Comparison of ENCODE assay signal across 8 mouse cellular contexts in the genomic region with DNA sequence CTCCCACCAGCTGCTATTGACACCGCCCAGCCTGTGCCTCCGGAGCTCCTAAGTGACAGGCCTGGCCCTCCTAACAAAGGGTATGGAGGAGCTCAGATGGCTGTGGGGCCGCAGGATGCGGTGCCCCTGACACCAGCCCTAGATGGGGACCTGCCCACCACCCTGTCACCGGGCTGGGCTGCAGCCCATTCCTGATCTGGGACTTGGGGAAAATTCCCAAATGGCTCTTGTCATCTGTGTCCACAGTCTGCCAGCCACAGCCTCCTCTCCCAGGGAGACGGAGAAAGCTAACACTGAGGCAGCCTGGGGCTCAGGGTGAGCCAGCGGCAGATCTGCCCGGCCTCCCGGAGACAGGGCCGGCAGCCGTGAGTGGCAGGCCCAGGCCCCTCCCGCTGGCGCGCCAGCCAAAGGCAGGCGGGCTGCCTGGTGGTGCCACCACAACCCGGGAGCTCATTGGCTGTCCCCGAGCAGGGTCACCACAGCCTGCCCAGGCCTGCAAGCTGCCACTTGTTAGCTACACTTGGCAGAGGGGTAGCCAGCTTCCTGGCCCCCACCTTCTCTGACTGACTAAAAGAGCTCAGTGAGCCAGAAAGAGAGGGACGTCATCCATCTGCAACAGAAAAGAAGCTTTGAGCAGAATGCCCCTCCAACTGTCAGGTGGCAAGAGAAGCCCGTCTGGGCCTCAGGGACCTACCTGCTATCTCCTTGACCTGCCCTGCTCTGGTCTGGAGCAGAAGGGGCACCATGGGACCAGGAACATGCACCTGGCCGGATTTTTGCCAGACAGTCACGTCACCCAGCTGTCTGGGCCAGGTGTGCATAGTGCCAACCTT. TPM values are rescaled to one million over a fixed set of nuclear protein-coding genes. Genes with fewer than 3 reads are reported as not detected.
DNase-seq lines count a peak whose midpoint lies in the region; ATAC-seq lines count a peak whose summit lies in the region.

No protein-coding gene starts in this region.

- peak overlapping the region; percentile 54 for H3K4me2 ChIP-seq in heart, embryonic 16.5 days (ENCODE audit: low read depth, low read length)
- peak overlapping the region; percentile 74 for H3K4me2 ChIP-seq in liver, embryonic 15.5 days
- H3K4me2 ChIP-seq in neural tube, embryonic 11.5 days (ENCODE audit: low read depth), result peak overlapping the region; percentile 28

- no peaks in the 10 kb centered on the region for H3K27me3 ChIP-seq in forebrain, embryonic 10.5 days (ENCODE audit: poor library complexity, severe bottlenecking)
- H3K27me3 ChIP-seq in heart, embryonic 16.5 days (ENCODE audit: control insufficient read depth, insufficient read depth, low read length), result no peaks in the 10 kb centered on the region
- H3K27me3 ChIP-seq in liver, embryonic 15.5 days, result no peaks in the 10 kb centered on the region
- no peaks in the 10 kb centered on the region for H3K27me3 ChIP-seq in neural tube, embryonic 11.5 days (ENCODE audit: control insufficient read depth, insufficient read depth, low read length)

- no peaks in the 10 kb centered on the region for H3K9me3 ChIP-seq in forebrain, embryonic 10.5 days
- H3K9me3 ChIP-seq in heart, embryonic 16.5 days (replicated peaks; ENCODE audit: control insufficient read depth, low read length), result no peaks in the 10 kb centered on the region
- H3K9me3 ChIP-seq in liver, embryonic 15.5 days (replicated peaks), result no peaks in the 10 kb centered on the region
- H3K9me3 ChIP-seq in neural tube, embryonic 11.5 days (ENCODE audit: control insufficient read depth, low read length), result no peaks in the 10 kb centered on the region

- H3K4me3 ChIP-seq in brown adipose tissue, adult 24 weeks (ENCODE audit: insufficient read depth, low read depth, low read length), result 0 out of 2 replicates have a peak overlapping the region, but pooled peaks have one; percentile 2
- H3K4me3 ChIP-seq in forebrain, embryonic 10.5 days, result peak overlapping the region; percentile 28
- peak overlapping the region; percentile 20; the same call in 1 of the 2 replicates for H3K4me3 ChIP-seq in heart, embryonic 16.5 days (ENCODE audit: low read length)
- H3K4me3 ChIP-seq in liver, embryonic 15.5 days (replicated peaks), result peak overlapping the region; percentile 42
- H3K4me3 ChIP-seq in neural tube, embryonic 11.5 days (ENCODE audit: low read depth, low read length), result no peak overlapping the region

- peak overlapping the region; percentile 81 for H3K27ac ChIP-seq in brown adipose tissue, adult 24 weeks (replicated peaks; ENCODE audit: low read depth, low read length)
- H3K27ac ChIP-seq in forebrain, embryonic 10.5 days, result peak overlapping the region; percentile 93
- H3K27ac ChIP-seq in heart, embryonic 16.5 days (ENCODE audit: low read length), result peak overlapping the region; percentile 97
- H3K27ac ChIP-seq in liver, embryonic 15.5 days (replicated peaks), result peak overlapping the region; percentile 96
- H3K27ac ChIP-seq in neural tube, embryonic 11.5 days (ENCODE audit: low read depth, low read length), result peak overlapping the region; percentile 96

- peaks cover 32% of the 10 kb centered on the region for H3K4me1 ChIP-seq in brown adipose tissue, adult 24 weeks (ENCODE audit: control insufficient read depth, insufficient read depth, insufficient read length, low read length)
- peaks cover 91% of the 10 kb centered on the region for H3K4me1 ChIP-seq in forebrain, embryonic 10.5 days
- peaks cover 66% of the 10 kb centered on the region for H3K4me1 ChIP-seq in heart, embryonic 16.5 days (ENCODE audit: control insufficient read depth, insufficient read depth, low read length)
- peaks cover 74% of the 10 kb centered on the region for H3K4me1 ChIP-seq in liver, embryonic 15.5 days (replicated peaks)
- H3K4me1 ChIP-seq in neural tube, embryonic 11.5 days (ENCODE audit: control insufficient read depth, insufficient read depth, low read length), result peaks cover 42% of the 10 kb centered on the region

- peak overlapping the region; percentile 72 for H3K9ac ChIP-seq in heart, embryonic 16.5 days (ENCODE audit: low read length)
- H3K9ac ChIP-seq in liver, embryonic 15.5 days, result peak overlapping the region; percentile 62
- peak overlapping the region; percentile 44 for H3K9ac ChIP-seq in neural tube, embryonic 11.5 days (ENCODE audit: low read length)

- H3K36me3 ChIP-seq in forebrain, embryonic 10.5 days (replicated peaks), result peaks cover 39% of the 10 kb centered on the region
- peaks cover 18% of the 10 kb centered on the region for H3K36me3 ChIP-seq in heart, embryonic 16.5 days (ENCODE audit: control insufficient read depth, insufficient read depth)
- H3K36me3 ChIP-seq in liver, embryonic 15.5 days (replicated peaks), result peaks cover 41% of the 10 kb centered on the region
- peaks cover 5% of the 10 kb centered on the region for H3K36me3 ChIP-seq in neural tube, embryonic 11.5 days (ENCODE audit: control insufficient read depth, insufficient read depth, low read length)

- 7% methylated on average over 21 of the region's 21 CpGs for WGBS in forebrain, embryonic 10.5 days
- WGBS in heart, embryonic 16.5 days, result 11% methylated on average over 21 of the region's 21 CpGs
- 10% methylated on average over 21 of the region's 21 CpGs for WGBS in liver, embryonic 15.5 days (ENCODE audit: insufficient replicate concordance)
- WGBS in neural tube, embryonic 11.5 days, result 8% methylated on average over 21 of the region's 21 CpGs

- ATAC-seq in CD4-positive, CD25-positive, alpha-beta regulatory T cell, adult 4 months, result peak; percentile 78
- peak; percentile 82 for ATAC-seq in heart, embryonic 16.5 days (replicated peaks; ENCODE audit: extremely low read depth, insufficient read depth, low FRiP score)
- peak; percentile 94 for ATAC-seq in liver, embryonic 15.5 days (ENCODE audit: insufficient read depth)
- ATAC-seq in neural tube, embryonic 11.5 days (ENCODE audit: insufficient read depth, low FRiP score, low TSS enrichment), result peak; percentile 93

- peak; percentile 86 for DNase-seq in forebrain, embryonic 10.5 days (ENCODE audit: extremely low spot score, low spot score)
- peak; percentile 92 to 93 for DNase-seq in kidney, postnatal 36 days
- DNase-seq in neural tube, embryonic 11.5 days (ENCODE audit: low spot score), result peak; percentile 92
- peak; percentile 80 for DNase-seq in testis, postnatal 10 days (ENCODE audit: low spot score)

RNA-seq across cellular contexts. Expression of a gene that starts 20.2 kb away (rescaled TPM):
- 10 to 100 TPM; 19.1 to 25.2 TPM for polyA plus RNA-seq in CD4-positive, CD25-positive, alpha-beta regulatory T cell, adult 4 months (2017; shearing (Covaris generic))
- polyA plus RNA-seq in brown adipose tissue, adult 24 weeks (2012; ENCODE audit: insufficient read depth, insufficient read length, missing spikeins), result 21.7 and 21.9 TPM in 2 replicates
- polyA plus RNA-seq in forebrain, embryonic 10.5 days (2016; fragmentation: Nextera tagmentation; extraction: Ambion mirVana), result 26.2 and 27.9 TPM in 2 replicates
- polyA plus RNA-seq in heart, embryonic 16.5 days (2015; fragmentation: Nextera tagmentation; extraction: Ambion mirVana), result 22.1 and 26.3 TPM in 2 replicates
- 14.3 and 15.0 TPM in 2 replicates for polyA plus RNA-seq in liver, embryonic 15.5 days (2015; fragmentation: Nextera tagmentation; extraction: Ambion mirVana)
- polyA plus RNA-seq in neural tube, embryonic 11.5 days (2014; fragmentation: Nextera tagmentation; extraction: Ambion mirVana), result 24.9 and 27.3 TPM in 2 replicates

RNA-seq across cellular contexts. Expression of a gene that starts 52.1 kb away (rescaled TPM):
- polyA plus RNA-seq in CD4-positive, CD25-positive, alpha-beta regulatory T cell, adult 4 months (2017; shearing (Covaris generic)), result 10 to 100 TPM; 16.6 to 32.8 TPM
- 6.1 and 17.7 TPM in 2 replicates for polyA plus RNA-seq in brown adipose tissue, adult 24 weeks (2012; ENCODE audit: insufficient read depth, insufficient read length, missing spikeins)
- 32.7 and 35.3 TPM in 2 replicates for polyA plus RNA-seq in forebrain, embryonic 10.5 days (2016; fragmentation: Nextera tagmentation; extraction: Ambion mirVana)
- 29.0 and 31.9 TPM in 2 replicates for polyA plus RNA-seq in heart, embryonic 16.5 days (2015; fragmentation: Nextera tagmentation; extraction: Ambion mirVana)
- 5.6 and 6.6 TPM in 2 replicates for polyA plus RNA-seq in liver, embryonic 15.5 days (2015; fragmentation: Nextera tagmentation; extraction: Ambion mirVana)
- 5.2 and 7.0 TPM in 2 replicates for polyA plus RNA-seq in neural tube, embryonic 11.5 days (2014; fragmentation: Nextera tagmentation; extraction: Ambion mirVana)
